28 mouse cellular contexts compared by ENCODE assay signal in genomic region chr1:82824147-82824546, GRCm38 (mm10). TPM values are rescaled to one million over a fixed set of nuclear protein-coding genes. Genes with fewer than 3 reads are reported as not detected.
DNase-seq lines count a peak whose midpoint lies in the region; ATAC-seq lines count a peak whose summit lies in the region.
"Had no signal": no experiment of that assay in that cellular context is flagged by ENCODE, and none has a peak within 500 bp of the region (broad histone marks: within the 10 kb centered on the region; RNA-seq: fewer than 3 reads in every experiment).

No protein-coding gene starts in this region.

- peaks cover 95% of the 10 kb centered on the region for H3K4me1 ChIP-seq in liver, embryonic 12.5 days
- H3K4me1 ChIP-seq in liver, embryonic 16.5 days (ENCODE audit: control insufficient read depth, low read depth, low read length) = peaks cover 59% of the 10 kb centered on the region
- H3K4me1 ChIP-seq in forebrain, embryonic 13.5 days = no peaks in the 10 kb centered on the region
- H3K4me1 ChIP-seq: forebrain, embryonic 12.5 days had no signal

- H3K27me3 ChIP-seq in liver, embryonic 12.5 days (replicated peaks) = no peaks in the 10 kb centered on the region
- no peaks in the 10 kb centered on the region for H3K27me3 ChIP-seq in liver, embryonic 16.5 days (ENCODE audit: control insufficient read depth, insufficient read depth, low read depth, low read length)
- no peaks in the 10 kb centered on the region for H3K27me3 ChIP-seq in forebrain, embryonic 13.5 days
- H3K27me3 ChIP-seq: embryonic facial prominence, embryonic 15.5 days; forebrain, embryonic 12.5 days; heart, embryonic 13.5 days; hindbrain, embryonic 13.5 days; Patski had no signal

- 37% methylated on average over 6 of the region's 6 CpGs for WGBS in liver, embryonic 12.5 days (ENCODE audit: insufficient replicate concordance)
- 35% methylated on average over 6 of the region's 6 CpGs for WGBS in liver, embryonic 16.5 days (ENCODE audit: insufficient replicate concordance)
- WGBS in forebrain, embryonic 13.5 days = 85% methylated on average over 6 of the region's 6 CpGs

- ATAC-seq in liver, embryonic 12.5 days = peak; percentile 24
- ATAC-seq in liver, embryonic 16.5 days (ENCODE audit: low read depth) = peak; percentile 22
- no peak for ATAC-seq in forebrain, embryonic 13.5 days
- ATAC-seq: activated CD4-positive, CD25-positive, alpha-beta regulatory T cell, adult 4 months; forebrain, postnatal 0 days; Patski had no signal

- intact Hi-C loops in heart, postnatal 36 days (cut with DNase I) = no loop called here
- intact Hi-C loops in left cerebral cortex, postnatal 36 days (cut with DNase I) = no loop called here

- no peaks in the 10 kb centered on the region for H3K9me3 ChIP-seq in liver, embryonic 12.5 days (replicated peaks)
- H3K9me3 ChIP-seq in liver, embryonic 16.5 days (replicated peaks; ENCODE audit: control insufficient read depth, low read length) = no peaks in the 10 kb centered on the region
- H3K9me3 ChIP-seq in forebrain, embryonic 13.5 days (replicated peaks) = no peaks in the 10 kb centered on the region
- H3K9me3 ChIP-seq: embryonic facial prominence, embryonic 15.5 days; forebrain, embryonic 12.5 days; heart, embryonic 13.5 days; hindbrain, embryonic 13.5 days had no signal

- no peak overlapping the region for H3K4me3 ChIP-seq in liver, embryonic 12.5 days
- no peak overlapping the region for H3K4me3 ChIP-seq in liver, embryonic 16.5 days (ENCODE audit: low read depth, low read length)
- no peak overlapping the region for H3K4me3 ChIP-seq in forebrain, embryonic 13.5 days
- H3K4me3 ChIP-seq: embryonic facial prominence, embryonic 15.5 days; forebrain, embryonic 12.5 days; heart, embryonic 13.5 days; hindbrain, embryonic 13.5 days had no signal

- peak; percentile 64 for DNase-seq in heart, adult 11 months
- DNase-seq in heart, postnatal 36 days = no peak
- DNase-seq in left cerebral cortex, postnatal 36 days (ENCODE audit: low spot score in 2 of 2) = no peak
- no peak for DNase-seq in lung, postnatal 4 days
- DNase-seq: adrenal gland, postnatal 14 days; cerebellum, adult 18-20 months; cerebellum, postnatal 14 days; embryo, embryonic 11 days; forebrain, postnatal 0 days; gastrocnemius, postnatal 14 days had no signal

- H3K9ac ChIP-seq in liver, embryonic 12.5 days = peak overlapping the region; percentile 70
- peak overlapping the region; percentile 47 for H3K9ac ChIP-seq in liver, embryonic 16.5 days (ENCODE audit: low read depth, low read length)
- no peak overlapping the region for H3K9ac ChIP-seq in forebrain, embryonic 13.5 days
- H3K9ac ChIP-seq: embryonic facial prominence, embryonic 15.5 days; forebrain, embryonic 12.5 days; forebrain, postnatal 0 days; heart, embryonic 13.5 days; hindbrain, embryonic 13.5 days had no signal

- H3K27ac ChIP-seq in liver, embryonic 12.5 days = peak overlapping the region; percentile 97
- peak overlapping the region; percentile 98 for H3K27ac ChIP-seq in liver, embryonic 16.5 days (ENCODE audit: low read length)
- H3K27ac ChIP-seq in forebrain, embryonic 13.5 days = no peak overlapping the region
- H3K27ac ChIP-seq: embryonic facial prominence, embryonic 15.5 days; forebrain, embryonic 12.5 days; heart, embryonic 13.5 days; hindbrain, embryonic 13.5 days had no signal

- H3K36me3 ChIP-seq in liver, embryonic 12.5 days = no peaks in the 10 kb centered on the region
- H3K36me3 ChIP-seq in liver, embryonic 16.5 days (ENCODE audit: control insufficient read depth, insufficient read depth) = no peaks in the 10 kb centered on the region
- H3K36me3 ChIP-seq in forebrain, embryonic 13.5 days (ENCODE audit: poor library complexity, severe bottlenecking) = no peaks in the 10 kb centered on the region
- H3K36me3 ChIP-seq: embryonic facial prominence, embryonic 15.5 days; forebrain, embryonic 12.5 days; heart, embryonic 13.5 days; hindbrain, embryonic 13.5 days had no signal

- peak overlapping the region; percentile 59 for H3K4me2 ChIP-seq in liver, embryonic 12.5 days
- peak overlapping the region; percentile 25 for H3K4me2 ChIP-seq in liver, embryonic 16.5 days (ENCODE audit: low read depth, low read length)
- no peak overlapping the region for H3K4me2 ChIP-seq in forebrain, embryonic 13.5 days
- H3K4me2 ChIP-seq: embryonic facial prominence, embryonic 15.5 days; forebrain, embryonic 12.5 days; heart, embryonic 13.5 days; hindbrain, embryonic 13.5 days had no signal

RNA-seq across cellular contexts. Expression of gene Agfg1, which starts 15.1 kb away (rescaled TPM):
- total RNA-seq in heart, postnatal 36 days (2021) = 10 to 100 TPM; 29.7 to 29.8 TPM
- polyA plus RNA-seq in liver, embryonic 12.5 days (2016; fragmentation: Nextera tagmentation; extraction: Ambion mirVana) = 76.7 and 78.3 TPM in 2 replicates
- 39.0 and 44.7 TPM in 2 replicates for polyA plus RNA-seq in liver, embryonic 16.5 days (2015; fragmentation: Nextera tagmentation; extraction: Ambion mirVana)
- total RNA-seq in left cerebral cortex, postnatal 36 days (2021) = 10 to 100 TPM; 75.9 to 81.3 TPM
- 28.6 and 31.7 TPM in 2 replicates for polyA plus RNA-seq in forebrain, embryonic 13.5 days (2015; fragmentation: Nextera tagmentation; extraction: Ambion mirVana)

RNA-seq across cellular contexts. Expression of gene Gm47791, which starts 53.1 kb away (rescaled TPM):
- not detected for total RNA-seq in heart, postnatal 36 days (2021)
- not detected in 2 replicates for polyA plus RNA-seq in liver, embryonic 12.5 days (2016; fragmentation: Nextera tagmentation; extraction: Ambion mirVana)
- not detected in 2 replicates for polyA plus RNA-seq in liver, embryonic 16.5 days (2015; fragmentation: Nextera tagmentation; extraction: Ambion mirVana)
- not detected for total RNA-seq in left cerebral cortex, postnatal 36 days (2021)
- not detected in 2 replicates for polyA plus RNA-seq in forebrain, embryonic 13.5 days (2015; fragmentation: Nextera tagmentation; extraction: Ambion mirVana)
- total RNA-seq: adrenal gland, adult 18-20 months; adrenal gland, postnatal 14 days; common myeloid progenitor, adult 5-6 weeks; forebrain, postnatal 0 days; gastrocnemius, adult 18-20 months; gastrocnemius, postnatal 14 days; heart, adult 8-10 months; hematopoietic stem cell, adult 5-6 weeks had no signal
- polyA plus RNA-seq: activated CD4-positive, CD25-positive, alpha-beta regulatory T cell, adult 4 months; C2C12; embryonic facial prominence, embryonic 11.5 days; forebrain, embryonic 12.5 days; forebrain, postnatal 0 days; gonadal fat pad, adult 2 months; heart, embryonic 13.5 days; heart, postnatal 0 days; hindbrain, embryonic 13.5 days; Patski had no signal

RNA-seq across cellular contexts. Expression of gene Tm4sf20, which starts 55.9 kb away (rescaled TPM):
- not detected for total RNA-seq in heart, postnatal 36 days (2021)
- polyA plus RNA-seq in liver, embryonic 12.5 days (2016; fragmentation: Nextera tagmentation; extraction: Ambion mirVana) = not detected in 2 replicates
- polyA plus RNA-seq in liver, embryonic 16.5 days (2015; fragmentation: Nextera tagmentation; extraction: Ambion mirVana) = 1.2 TPM in 1 of 2 replicates, not detected in the other
- not detected for total RNA-seq in left cerebral cortex, postnatal 36 days (2021)
- 0.20 and 0.36 TPM in 2 replicates for polyA plus RNA-seq in forebrain, embryonic 13.5 days (2015; fragmentation: Nextera tagmentation; extraction: Ambion mirVana)
- total RNA-seq: adrenal gland, adult 18-20 months; adrenal gland, postnatal 14 days; common myeloid progenitor, adult 5-6 weeks; forebrain, postnatal 0 days; gastrocnemius, adult 18-20 months; gastrocnemius, postnatal 14 days; heart, adult 8-10 months; hematopoietic stem cell, adult 5-6 weeks had no signal
- polyA plus RNA-seq: C2C12; embryonic facial prominence, embryonic 11.5 days; forebrain, postnatal 0 days; gonadal fat pad, adult 2 months; heart, embryonic 13.5 days; heart, postnatal 0 days; hindbrain, embryonic 13.5 days had no signal
